Mouse (Mus musculus): ENCODE results near the gene Plppr2.

The Plppr2 gene

DNA sequence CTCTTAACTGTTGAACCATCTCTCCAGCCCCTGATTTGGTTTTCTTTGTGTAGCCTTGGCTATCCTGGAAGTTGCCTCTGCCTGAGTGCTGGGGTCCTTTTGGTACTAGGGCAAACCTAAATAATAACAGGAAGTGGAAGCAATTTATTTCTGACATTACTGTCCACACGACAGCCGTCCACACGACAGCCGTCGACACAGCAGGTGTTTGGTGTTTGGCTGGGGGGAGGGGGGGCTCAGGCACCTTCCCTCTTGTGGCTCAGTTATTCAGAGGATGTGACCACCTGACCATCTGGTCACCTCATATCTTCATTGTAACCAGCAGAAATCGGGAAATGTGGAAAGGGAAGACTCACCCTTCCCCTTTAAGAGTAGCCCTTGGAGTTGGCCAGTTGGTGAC, 32.0 kb downstream of the Plppr2 start:
- TF ChIP-seq GATA4 (IDR thresholded peaks at IDR 0.05; ENCODE audit: insufficient replicate concordance, low read length) = no peak

DNA sequence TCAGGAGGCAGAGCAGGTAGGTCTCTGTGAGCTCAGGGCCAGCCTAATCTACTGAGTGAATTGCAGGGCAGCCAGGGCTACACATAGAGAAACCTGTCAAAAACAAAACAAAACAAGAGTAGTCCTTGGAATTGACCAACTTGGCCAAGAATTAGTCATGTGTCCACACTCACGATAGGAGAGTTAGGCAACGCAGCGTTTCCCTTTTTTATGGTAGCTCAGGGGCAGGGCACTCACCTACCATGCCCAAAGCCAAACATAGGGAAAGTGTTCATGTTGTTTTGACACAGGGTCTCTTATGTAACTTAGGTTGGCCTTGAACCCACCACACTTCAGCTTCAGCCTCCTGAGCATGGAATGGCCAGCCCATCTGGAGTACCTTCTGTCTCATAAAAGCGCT, 32.5 kb downstream of the Plppr2 start:
- TF ChIP-seq GATA4 (IDR thresholded peaks at IDR 0.05; ENCODE audit: insufficient replicate concordance, low read length) = no peak

DNA sequence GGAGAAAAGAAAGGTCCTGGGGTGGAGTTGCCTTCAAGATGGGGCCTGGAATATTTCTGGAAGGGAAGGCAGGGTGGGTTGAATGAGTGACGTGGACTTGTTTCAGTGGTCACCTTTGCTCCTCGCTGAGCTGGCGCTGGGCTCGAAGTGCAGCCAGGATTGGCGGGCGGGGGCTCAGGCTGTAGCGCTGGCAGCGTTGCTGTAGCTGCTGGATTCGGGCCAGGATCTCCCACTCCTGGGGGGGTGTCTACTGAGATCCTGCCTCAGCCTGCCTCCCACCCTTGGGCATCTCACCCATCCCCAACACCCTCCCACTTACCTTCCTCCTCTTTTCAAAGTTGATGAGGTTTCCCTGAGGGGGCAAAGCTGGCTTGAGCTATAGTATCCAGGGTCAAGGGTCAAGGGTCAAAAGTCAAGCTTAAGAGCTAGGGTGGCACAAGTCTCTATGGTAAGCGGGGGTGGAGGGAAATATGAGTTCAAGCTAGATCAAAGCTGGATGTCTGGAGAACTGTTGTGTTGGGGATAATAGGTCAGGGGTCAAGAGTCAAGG, 39.9 kb downstream of the Plppr2 start:
- TF ChIP-seq GATA4 (IDR thresholded peaks at IDR 0.05; ENCODE audit: insufficient replicate concordance, low read length) = no peak

DNA sequence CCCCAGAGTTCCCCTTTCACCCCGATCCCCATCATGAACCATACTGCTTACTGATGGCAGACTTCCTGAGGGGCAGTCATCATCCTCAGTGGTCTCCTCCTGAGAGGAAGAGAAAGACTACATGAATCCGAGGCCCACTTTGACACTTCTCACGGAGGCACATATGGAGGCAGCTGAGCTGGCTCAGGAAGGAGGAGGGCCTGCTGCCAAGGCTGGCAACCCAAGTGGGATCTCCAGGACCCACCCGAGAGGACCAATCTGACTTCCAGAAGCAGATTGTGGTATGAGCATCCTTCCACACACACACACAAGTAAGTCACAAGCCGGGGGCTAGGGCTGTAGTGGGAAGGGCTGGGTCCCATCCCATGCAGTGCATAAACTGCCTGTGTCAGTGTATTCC, 40.5 kb downstream of the Plppr2 start:
- TF ChIP-seq GATA4 (IDR thresholded peaks at IDR 0.05; ENCODE audit: insufficient replicate concordance, low read length) = no peak

DNA sequence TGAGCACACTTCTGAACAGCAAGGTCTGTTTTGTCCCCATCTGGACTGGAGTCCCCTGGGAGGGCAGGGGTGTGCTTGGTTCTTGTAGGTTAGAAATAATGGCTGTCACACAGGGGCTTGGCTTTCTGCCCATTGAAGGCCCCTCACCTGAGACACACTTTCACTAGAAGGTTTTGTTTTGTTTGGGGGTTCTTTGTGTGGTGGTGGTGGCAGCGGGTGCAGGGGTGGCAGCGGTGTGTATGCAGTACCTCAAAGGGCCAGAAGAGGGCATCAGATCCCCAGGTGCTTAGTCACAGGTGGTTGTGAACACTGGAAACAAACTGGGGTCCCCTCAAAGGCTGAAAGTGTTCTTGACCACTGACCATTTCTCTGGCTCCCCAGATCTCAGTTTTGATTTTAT, 41.1 kb downstream of the Plppr2 start:
- no peak for TF ChIP-seq GATA4 (IDR thresholded peaks at IDR 0.05; ENCODE audit: insufficient replicate concordance, low read length)

DNA sequence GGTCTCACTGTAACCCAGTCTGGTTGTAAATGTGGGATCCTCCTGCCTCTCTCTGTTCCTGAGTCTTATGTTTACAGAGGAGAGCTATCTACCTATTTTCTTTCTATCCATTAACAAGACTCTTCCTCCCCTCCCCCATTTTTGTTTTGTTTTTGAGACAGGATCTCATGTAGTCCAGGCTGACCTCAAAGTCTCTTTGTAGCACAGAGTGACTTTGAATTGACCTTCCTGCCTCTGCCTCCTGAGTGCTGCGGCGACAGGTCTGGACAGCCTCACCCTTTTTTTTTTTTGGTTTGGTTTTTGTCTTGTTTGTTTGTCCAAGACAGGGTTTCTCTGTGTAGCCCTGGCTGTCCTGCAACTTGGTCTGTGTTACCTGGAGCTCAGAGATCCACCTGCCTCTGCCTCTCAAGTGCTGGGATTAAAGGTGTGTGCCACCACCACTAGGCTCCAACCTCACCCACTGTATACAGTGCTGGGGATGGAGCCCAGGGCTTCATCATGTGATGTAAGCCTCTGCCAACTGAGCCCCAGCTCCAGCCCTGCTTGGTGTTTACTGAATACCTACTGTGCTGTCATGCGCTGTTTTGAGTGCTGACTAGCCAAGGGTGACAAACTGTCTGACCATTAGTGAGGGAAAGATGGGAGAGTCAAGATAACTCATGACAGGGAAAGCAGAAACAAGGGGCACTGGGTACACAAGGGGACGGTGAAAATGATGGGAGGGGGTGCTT, 41.7 kb downstream of the Plppr2 start:
- TF ChIP-seq GATA4 (IDR thresholded peaks at IDR 0.05; ENCODE audit: insufficient replicate concordance, low read length) = no peak

DNA sequence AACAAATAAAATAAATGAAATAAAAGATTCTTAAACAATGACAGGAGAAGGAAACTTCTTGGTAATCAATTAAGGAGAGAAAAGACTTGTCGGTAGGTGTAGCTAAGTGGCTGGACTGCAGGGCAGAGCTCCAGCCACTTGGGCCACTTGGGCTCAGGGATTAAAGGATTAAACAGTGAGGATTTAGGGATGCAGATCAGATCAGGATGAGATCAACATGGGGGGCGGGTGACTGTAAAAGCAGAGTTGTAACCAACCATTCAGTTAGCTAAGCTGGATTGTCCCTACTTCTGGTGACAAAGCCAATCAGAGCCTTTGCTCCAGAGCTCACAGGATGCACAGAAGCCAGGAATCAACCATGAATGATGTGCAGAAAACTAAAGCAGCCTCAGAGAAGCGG, 47.1 kb downstream of the Plppr2 start:
- no peak for TF ChIP-seq GATA4 (IDR thresholded peaks at IDR 0.05; ENCODE audit: insufficient replicate concordance, low read length)

DNA sequence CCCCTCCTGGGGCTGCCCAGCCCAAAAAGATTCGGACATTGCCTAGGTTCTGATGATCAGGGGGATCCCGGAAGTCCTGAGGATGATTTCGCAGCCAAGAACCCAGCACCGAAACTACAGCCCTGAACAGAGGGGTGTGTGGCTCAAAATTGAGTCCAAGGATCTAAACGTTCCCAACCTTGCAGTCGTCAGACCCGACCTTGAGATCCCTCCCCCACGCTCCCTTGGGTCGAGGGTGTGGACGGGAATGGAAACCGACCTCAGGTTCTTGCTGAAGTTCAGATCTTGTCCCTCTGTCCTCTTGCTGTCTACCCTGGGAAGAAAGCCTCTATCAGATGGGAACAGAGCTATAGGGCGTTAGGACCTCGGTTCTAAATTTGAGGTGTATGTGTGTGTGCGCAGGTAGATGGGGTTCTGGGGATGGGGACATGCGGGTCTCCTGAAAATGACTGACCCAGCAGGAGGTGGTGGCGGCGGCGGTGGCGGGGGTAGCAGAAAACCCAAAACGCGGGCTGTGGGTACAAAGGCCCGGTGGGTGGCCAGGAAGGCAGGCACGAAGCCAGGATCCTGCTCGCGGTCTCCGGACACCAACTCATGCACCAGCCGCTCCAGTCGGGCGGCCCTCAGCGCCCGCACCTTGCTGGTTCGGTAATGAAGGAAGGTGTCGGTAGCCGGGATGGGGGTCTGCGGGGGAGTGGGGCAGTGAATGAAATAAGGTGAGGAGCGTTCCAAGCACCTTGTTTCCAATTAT, 50.9 kb downstream of the Plppr2 start:
- no peak for TF ChIP-seq GATA4 (IDR thresholded peaks at IDR 0.05; ENCODE audit: insufficient replicate concordance, low read length)

DNA sequence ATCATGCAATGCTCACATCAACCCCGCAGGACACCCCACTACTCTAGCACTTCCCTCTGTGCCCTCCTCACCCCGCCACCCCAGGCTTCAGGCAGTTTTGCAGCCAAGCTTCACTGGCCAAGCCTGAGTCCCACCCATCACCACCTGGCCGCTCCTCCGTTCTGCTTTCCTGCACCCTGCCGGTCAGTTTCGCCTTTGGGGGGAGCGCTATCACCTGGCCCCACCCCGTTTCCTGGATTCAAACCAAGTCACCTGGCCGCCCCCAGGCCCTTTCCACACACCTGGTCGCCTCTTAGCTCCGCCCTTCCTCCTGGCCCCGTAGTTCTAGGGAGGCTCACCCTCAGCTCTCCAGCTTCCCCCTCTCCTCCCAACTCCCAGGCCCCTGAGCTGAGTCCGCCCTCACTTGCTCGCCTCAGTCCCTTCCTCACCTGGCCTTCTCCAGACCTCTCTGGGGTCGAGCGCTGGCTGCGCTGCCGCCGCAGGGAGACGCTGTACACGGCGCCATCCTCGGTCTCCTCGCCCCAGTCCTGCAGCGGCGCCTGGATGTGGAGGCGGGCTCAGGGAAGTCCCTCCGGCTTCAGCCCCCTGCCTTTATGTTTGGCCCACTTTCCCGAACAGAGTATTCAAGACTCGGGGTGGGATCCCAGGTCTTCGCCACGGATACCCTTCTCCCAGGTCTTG, 51.7 kb downstream of the Plppr2 start:
- no peak for TF ChIP-seq GATA4 (IDR thresholded peaks at IDR 0.05; ENCODE audit: insufficient replicate concordance, low read length)

DNA sequence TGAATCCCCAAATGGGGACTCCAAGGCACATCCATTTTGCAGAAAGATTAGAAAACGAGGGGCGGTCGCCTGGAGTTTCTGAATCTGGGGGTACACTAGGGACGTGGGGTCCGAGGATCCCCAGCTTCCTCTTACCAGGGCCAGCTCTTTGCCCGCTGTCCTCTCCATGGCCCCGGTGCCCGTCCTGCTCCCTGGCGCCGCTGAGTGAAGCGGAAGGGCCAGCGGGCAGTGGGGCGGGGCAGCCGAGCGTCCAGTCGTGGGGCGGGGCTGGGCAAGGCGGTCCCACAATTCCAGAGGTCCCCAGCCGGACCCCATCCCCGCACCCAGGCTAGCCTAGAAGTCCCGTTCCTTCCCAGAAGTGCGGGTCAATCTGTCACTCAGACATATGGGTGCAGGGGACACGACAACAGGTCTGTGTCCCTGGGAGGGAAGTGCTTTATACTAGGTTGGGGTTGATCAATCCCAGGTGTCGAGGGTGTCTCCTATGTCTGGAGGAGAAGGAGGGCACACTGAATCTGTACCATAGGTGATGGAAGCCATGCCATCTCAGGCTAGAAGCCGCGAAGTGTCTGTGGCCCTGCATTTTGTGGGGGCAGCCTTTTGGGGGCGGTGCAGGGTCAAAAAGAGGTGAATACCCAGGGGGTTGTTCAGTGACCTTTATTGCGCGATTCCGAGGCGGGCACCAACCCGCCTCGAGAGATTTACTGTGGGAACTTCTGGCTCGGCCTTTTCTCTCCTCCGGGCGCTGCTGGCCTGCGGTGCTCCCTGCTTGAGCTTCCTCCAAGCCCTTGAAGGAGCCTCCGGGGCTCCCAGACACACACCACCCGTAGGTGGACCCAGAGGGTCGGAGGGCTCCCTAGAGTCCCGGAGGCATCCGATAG, 52.6 kb downstream of the Plppr2 start, which contains the start of gene Rgl3:
Rgl3 (minus strand) TSS at position 217 of the 881 bp plus-strand sequence.
- no peak for TF ChIP-seq GATA4 (IDR thresholded peaks at IDR 0.05; ENCODE audit: insufficient replicate concordance, low read length)

DNA sequence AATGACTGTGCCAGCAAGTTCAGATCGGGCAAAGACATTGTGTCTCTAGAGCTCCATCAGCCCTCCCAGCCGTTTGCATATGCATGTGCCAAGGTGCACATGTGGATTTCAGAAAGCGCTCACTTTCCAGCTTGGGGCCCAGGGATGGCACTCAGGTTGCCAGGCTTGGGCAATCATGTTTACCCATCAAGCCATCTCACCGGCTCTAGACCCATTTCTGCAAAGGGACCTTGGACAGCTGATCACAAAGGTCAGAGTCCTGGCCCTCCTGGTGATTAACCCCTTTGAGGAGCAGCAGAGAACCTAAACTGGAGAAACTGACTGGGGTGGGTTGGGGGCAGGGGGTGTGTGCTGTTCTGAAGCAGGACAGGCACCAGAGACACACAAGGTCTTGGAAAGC, 55.4 kb downstream of the Plppr2 start:
- TF ChIP-seq GATA4 (IDR thresholded peaks at IDR 0.05; ENCODE audit: insufficient replicate concordance, low read length) = no peak

DNA sequence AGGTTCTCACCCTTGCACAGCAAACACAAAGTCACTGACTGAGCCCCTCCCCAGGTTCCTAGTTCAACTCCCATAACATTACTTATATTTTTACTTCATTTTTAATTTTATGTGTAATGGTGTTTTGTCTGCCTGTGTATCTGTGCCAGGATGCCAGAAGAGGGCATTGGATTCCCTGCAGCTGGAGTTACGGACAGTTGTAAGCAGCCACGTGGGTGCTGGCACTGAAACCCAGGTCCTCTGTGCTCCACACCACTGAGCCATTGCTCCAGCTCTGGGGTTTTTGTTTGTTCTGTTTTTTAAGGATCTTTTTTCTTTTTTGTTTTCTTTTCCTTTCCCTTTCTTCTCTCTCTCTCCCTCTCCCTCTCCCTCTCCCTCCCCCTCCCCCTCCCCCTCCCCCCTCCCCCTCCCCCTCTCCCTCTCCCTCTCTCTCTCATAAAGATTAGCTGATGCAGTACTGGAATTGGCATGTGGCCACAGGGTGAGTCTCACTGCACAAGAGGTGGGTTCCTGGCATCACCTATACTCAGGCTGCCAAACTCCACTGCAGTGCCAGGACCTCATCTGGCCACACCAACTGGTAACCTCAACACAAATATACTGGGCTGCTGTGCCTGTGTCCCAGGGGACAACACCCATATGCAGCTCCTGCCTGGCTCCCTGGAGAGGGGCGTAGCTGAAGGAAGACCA, 59.5 kb downstream of the Plppr2 start:
- no peak for TF ChIP-seq GATA4 (IDR thresholded peaks at IDR 0.05; ENCODE audit: insufficient replicate concordance, low read length)
